Mouse (Mus musculus) mouse embryonic stem cell (cell line): ENCODE data around the gene Mfrp.
"Not testable (repeated sequence)": the region's sequence is repeated elsewhere in the genome, so short reads cannot be mapped to it uniquely, and the experiment has no call there.

ENCODE experiments used
- in situ Hi-C, 2 experiments: fragments of 300-500 bp; cut with MboI; formaldehyde crosslinking; loops; 1 replicate in 1 of 2; 3 replicates in 1 of 2; pipeline ENCODE4 v1.14.3; 2019 to 2020; ENCODE audit warnings: low sequenced_read_pairs in 2 of 2, low pct_unique_long_range_greater_than_20kb in 1 of 2, mixed read lengths in 1 of 2; ENCODE audit not compliant: unreplicated experiment in 1 of 2

The Mfrp gene

GRCm38 (mm10) chr9:44093612-44094503, 7.7 kb upstream of the Mfrp start:
- in situ Hi-C loops, result no loop called here

- in situ Hi-C loops, result no loop called here
Observed at GRCm38 (mm10) chr9:44094737-44095136, 6.8 kb upstream of the Mfrp start.

- in situ Hi-C loops, result no loop called here
Observed at GRCm38 (mm10) chr9:44095781-44096180, 5.7 kb upstream of the Mfrp start.

- in situ Hi-C loops, result no loop called here
Observed at GRCm38 (mm10) chr9:44096536-44096935, 5.0 kb upstream of the Mfrp start.

- in situ Hi-C loops, result no loop called here
Observed at GRCm38 (mm10) chr9:44104881-44105280, 3.4 kb downstream of the Mfrp start.

GRCm38 (mm10) chr9:44105781-44106180, 4.3 kb downstream of the Mfrp start:
- in situ Hi-C loops, result no loop called here

- in situ Hi-C loops, result no loop called here
Observed at GRCm38 (mm10) chr9:44106182-44106581, 4.7 kb downstream of the Mfrp start.

GRCm38 (mm10) chr9:44106596-44106995, 5.1 kb downstream of the Mfrp start:
- in situ Hi-C loops, result no loop called here

- in situ Hi-C loops, result no loop called here
Observed at GRCm38 (mm10) chr9:44107110-44107509, 5.6 kb downstream of the Mfrp start, which contains the start of gene C1qtnf5. Gene C1qtnf5 (plus strand): TSS chr9:44107245.

GRCm38 (mm10) chr9:44107557-44108179, 6.1 kb downstream of the Mfrp start:
- in situ Hi-C loops, result no loop called here

- in situ Hi-C loops, result no loop called here
Observed at GRCm38 (mm10) chr9:44108269-44109055, 6.9 kb downstream of the Mfrp start.

GRCm38 (mm10) chr9:44109360-44110095, 8.0 kb downstream of the Mfrp start:
- in situ Hi-C loops, result no loop called here

- in situ Hi-C loops, result not testable (repeated sequence)
Observed at GRCm38 (mm10) chr9:44111909-44112308, 10.4 kb downstream of the Mfrp start.

- in situ Hi-C loops, result no loop called here
Observed at GRCm38 (mm10) chr9:44113105-44113789, 11.7 kb downstream of the Mfrp start, which contains the start of the genes Gm49380 and Rnf26. Gene Gm49380 (minus strand): TSS chr9:44113500. Gene Rnf26 (minus strand): TSS chr9:44113517.

- in situ Hi-C loops, result no loop called here
Observed at GRCm38 (mm10) chr9:44114453-44114852, 12.9 kb downstream of the Mfrp start.

GRCm38 (mm10) chr9:44115599-44115998, 14.1 kb downstream of the Mfrp start:
- in situ Hi-C loops, result no loop called here

GRCm38 (mm10) chr9:44116182-44116581, 14.7 kb downstream of the Mfrp start:
- in situ Hi-C loops, result no loop called here

- in situ Hi-C loops, result no loop called here
Observed at GRCm38 (mm10) chr9:44119011-44119410, 17.5 kb downstream of the Mfrp start.
